Mouse (Mus musculus) lung, embryonic 15.5 days (tissue): Measurements from ENCODE around the gene Smyd3. TPM values are rescaled to one million over a fixed set of nuclear protein-coding genes. Genes with fewer than 3 reads are reported as not detected.

ENCODE experiments used
- ATAC-seq: fragments of 200-750 bp; cut with Nextera tagmentation; 2 replicates; pipeline ENCODE4 v1.8.0; 2017; ENCODE audit warnings: moderate number of reproducible peaks, borderline replicate concordance; ENCODE audit not compliant: low FRiP score, low TSS enrichment; ENCODE audit errors: extremely low read depth
- H3K27ac ChIP-seq: fragments of 300-500 bp; sonication (generic); 2 replicates; pipeline ENCODE4 v1.5.1; 2015; ENCODE audit warnings: moderate library complexity, mild to moderate bottlenecking, inconsistent platforms
- H3K27me3 ChIP-seq: fragments of 300-500 bp; sonication (generic); 2 replicates; pipeline ENCODE4 v1.6.1; 2015; ENCODE audit warnings: inconsistent platforms
- H3K36me3 ChIP-seq: fragments of 300-500 bp; sonication (generic); 2 replicates; pipeline ENCODE4 v1.6.1; 2015; ENCODE audit warnings: inconsistent platforms
- H3K4me1 ChIP-seq: fragments of 300-500 bp; sonication (generic); 2 replicates; pipeline ENCODE4 v1.6.1; 2015; ENCODE audit warnings: inconsistent platforms
- H3K4me2 ChIP-seq: fragments of 300-500 bp; sonication (generic); 2 replicates; pipeline ENCODE4 v1.6.1; 2015; ENCODE audit warnings: inconsistent platforms, mild to moderate bottlenecking, moderate library complexity
- H3K4me3 ChIP-seq: fragments of 300-500 bp; sonication (generic); 2 replicates; pipeline ENCODE4 v1.5.1; 2015; ENCODE audit warnings: mild to moderate bottlenecking, inconsistent platforms
- H3K9ac ChIP-seq: fragments of 300-500 bp; sonication (generic); 2 replicates; pipeline ENCODE4 v1.6.1; 2015; ENCODE audit warnings: inconsistent platforms
- H3K9me3 ChIP-seq: fragments of 300-500 bp; sonication (generic); 2 replicates; pipeline ENCODE4 v1.6.1; 2016; ENCODE audit warnings: inconsistent platforms
- WGBS: fragments of 180-500 bp; shearing (Covaris S2); methylation state at CpG from one replicate; pipeline ENCODE4 v1.1.7; 2015; 5-methylcytosine and 5-hydroxymethylcytosine counted together
- polyA plus RNA-seq: library from polyadenylated mRNA; unstranded; fragments of >200 nt; fragmentation: Nextera tagmentation; extraction: Ambion mirVana; gene quantifications from 2 replicates; pipeline ENCODE4 v1.2.1, GENCODE M21; 2015

Smyd3 gene
- polyA plus RNA-seq, 1 experiment from 2014 or later = 18.3 TPM

GRCm38 (mm10) chr1:178929531-178929930 is 588.3 kb downstream of the Smyd3 start:
- H3K4me3 ChIP-seq = no peak overlapping the region
- no peaks in the 10 kb centered on the region for H3K36me3 ChIP-seq
- no peak overlapping the region for H3K27ac ChIP-seq
- no peak overlapping the region for H3K9ac ChIP-seq
- ATAC-seq = no peak
- H3K4me2 ChIP-seq = no peak overlapping the region
- no peaks in the 10 kb centered on the region for H3K27me3 ChIP-seq
- no peaks in the 10 kb centered on the region for H3K4me1 ChIP-seq
- 44% methylated on average over 4 of the region's 4 CpGs for WGBS
- H3K9me3 ChIP-seq = no peaks in the 10 kb centered on the region

- 79% methylated on average over 8 of the region's 8 CpGs for WGBS
- no peak for ATAC-seq
- Histone ChIP-seq H3K4me2 (no peak overlapping the region), H3K9ac (no peak overlapping the region), H3K27me3 (no peaks in the 10 kb centered on the region), H3K4me3 (no peak overlapping the region), H3K36me3 (no peaks in the 10 kb centered on the region), H3K27ac (no peak overlapping the region), H3K9me3 (no peaks in the 10 kb centered on the region), H3K4me1 (no peaks in the 10 kb centered on the region)
These were observed 593.2 kb downstream of the Smyd3 start for GRCm38 (mm10) chr1:178924492-178925183.

GRCm38 (mm10) chr1:178917194-178917902 is 600.5 kb downstream of the Smyd3 start:
- Histone ChIP-seq H3K27me3 (0 out of 2 replicates have a peak, but pooled peaks cover 3% of the 10 kb centered on the region), H3K9me3 (no peaks in the 10 kb centered on the region), H3K4me3 (no peak overlapping the region), H3K4me2 (peak overlapping the region; percentile 27), H3K4me1 (peaks cover 9% of the 10 kb centered on the region), H3K36me3 (no peaks in the 10 kb centered on the region), H3K27ac (no peak overlapping the region), H3K9ac (no peak overlapping the region)
- peak; percentile 65 for ATAC-seq
- WGBS = 46% methylated on average over 31 of the region's 31 CpGs

GRCm38 (mm10) chr1:178915056-178915455 is 602.8 kb downstream of the Smyd3 start:
- 74% methylated on average over 12 of the region's 12 CpGs for WGBS
- H3K36me3 ChIP-seq = no peaks in the 10 kb centered on the region
- no peak overlapping the region for H3K27ac ChIP-seq
- no peaks in the 10 kb centered on the region for H3K9me3 ChIP-seq
- no peak for ATAC-seq
- H3K4me1 ChIP-seq = peaks cover 9% of the 10 kb centered on the region
- no peak overlapping the region for H3K9ac ChIP-seq
- H3K4me2 ChIP-seq = no peak overlapping the region
- 0 out of 2 replicates have a peak, but pooled peaks cover 3% of the 10 kb centered on the region for H3K27me3 ChIP-seq
- H3K4me3 ChIP-seq = no peak overlapping the region

GRCm38 (mm10) chr1:178912936-178913716 is 604.7 kb downstream of the Smyd3 start:
- no peak overlapping the region for H3K9ac ChIP-seq
- H3K27me3 ChIP-seq = 0 out of 2 replicates have a peak, but pooled peaks cover 2% of the 10 kb centered on the region
- peaks cover 9% of the 10 kb centered on the region for H3K4me1 ChIP-seq
- H3K4me2 ChIP-seq = no peak overlapping the region
- H3K27ac ChIP-seq = no peak overlapping the region
- WGBS = 54% methylated on average over 6 of the region's 6 CpGs
- no peak for ATAC-seq
- H3K36me3 ChIP-seq = no peaks in the 10 kb centered on the region
- no peak overlapping the region for H3K4me3 ChIP-seq
- no peaks in the 10 kb centered on the region for H3K9me3 ChIP-seq

- no peak overlapping the region for H3K9ac ChIP-seq
- H3K36me3 ChIP-seq = no peaks in the 10 kb centered on the region
- H3K4me3 ChIP-seq = no peak overlapping the region
- ATAC-seq = no peak
- H3K4me2 ChIP-seq = no peak overlapping the region
- H3K27me3 ChIP-seq = no peaks in the 10 kb centered on the region
- no peaks in the 10 kb centered on the region for H3K9me3 ChIP-seq
- no peaks in the 10 kb centered on the region for H3K4me1 ChIP-seq
- no peak overlapping the region for H3K27ac ChIP-seq
- 52% methylated on average over 14 of the region's 14 CpGs for WGBS
These were observed 606.9 kb downstream of the Smyd3 start for GRCm38 (mm10) chr1:178910951-178911350.

Other genes with a start within 250 kb of the Smyd3 start
- 30.5 and 31.1 TPM in 2 replicates for gene Tfb2m, start 28.2 kb upstream of the Smyd3 start, polyA plus RNA-seq
- gene Cnst, start 28.3 kb upstream of the Smyd3 start, polyA plus RNA-seq = 16.1 and 18.0 TPM in 2 replicates
- gene Sccpdh, start 150.2 kb upstream of the Smyd3 start, polyA plus RNA-seq = 72.9 and 76.7 TPM in 2 replicates
- not detected in 2 replicates for gene Kif28, start 227.2 kb upstream of the Smyd3 start, polyA plus RNA-seq